Mouse (Mus musculus) layer of hippocampus, postnatal 14 days (tissue): ENCODE results near the gene Syne1. TPM values are rescaled to one million over a fixed set of nuclear protein-coding genes. Genes with fewer than 3 reads are reported as not detected.
A peak's percentile ranks its signal among the peaks of the same experiment; 100 is the strongest.

Source experiments
- DNase-seq, 2 experiments: peaks; one replicate each; pipeline ENCODE4 v3.0.0; 2021 to 2022; ENCODE audit warnings: low spot score in 2 of 2, mixed read lengths in 1 of 2
- total RNA-seq, 2 experiments: library from RNA; stranded (reverse); gene quantifications; 2 replicates each; pipeline ENCODE4 v1.2.3; 2021

Syne1 gene
- total RNA-seq, 2 experiments from 2014 or later: 178 to 205 TPM

- DNase-seq: peak in 1 of 2 experiments; percentile 44
These were observed 241.1 kb downstream of the Syne1 start for GRCm38 (mm10) chr10:5309961-5310713.

- no peak for DNase-seq
These were observed 241.9 kb downstream of the Syne1 start for GRCm38 (mm10) chr10:5309398-5309797.

GRCm38 (mm10) chr10:5305555-5305954 is 245.7 kb downstream of the Syne1 start:
- no peak for DNase-seq

GRCm38 (mm10) chr10:5295291-5295891 is 255.9 kb downstream of the Syne1 start:
- DNase-seq: no peak

- no peak for DNase-seq
These were observed 261.7 kb downstream of the Syne1 start for GRCm38 (mm10) chr10:5289575-5289909.

- DNase-seq: peak; percentile 22 to 47
These were observed 262.3 kb downstream of the Syne1 start for GRCm38 (mm10) chr10:5288716-5289574.

- no peak for DNase-seq
These were observed 263.0 kb downstream of the Syne1 start for GRCm38 (mm10) chr10:5288262-5288661.

GRCm38 (mm10) chr10:5275769-5276168 is 275.5 kb downstream of the Syne1 start:
- DNase-seq: no peak

GRCm38 (mm10) chr10:5270641-5271040 is 280.6 kb downstream of the Syne1 start:
- DNase-seq: no peak

- DNase-seq: no peak
These were observed 286.9 kb downstream of the Syne1 start for GRCm38 (mm10) chr10:5264418-5264817.

GRCm38 (mm10) chr10:5262636-5263035 is 288.6 kb downstream of the Syne1 start:
- DNase-seq: peak in 1 of 2 experiments; percentile 18

- no peak for DNase-seq
These were observed 294.6 kb downstream of the Syne1 start for GRCm38 (mm10) chr10:5256686-5257085.

- DNase-seq: no peak
These were observed 297.5 kb downstream of the Syne1 start for GRCm38 (mm10) chr10:5253752-5254151.

GRCm38 (mm10) chr10:5250702-5251101 is 300.6 kb downstream of the Syne1 start:
- DNase-seq: peak in 1 of 2 experiments; percentile 6

- DNase-seq: no peak
These were observed 311.6 kb downstream of the Syne1 start for GRCm38 (mm10) chr10:5239680-5240079.

- no peak for DNase-seq
These were observed 314.4 kb downstream of the Syne1 start for GRCm38 (mm10) chr10:5236926-5237325.

GRCm38 (mm10) chr10:5236171-5236570 is 315.1 kb downstream of the Syne1 start:
- no peak for DNase-seq

GRCm38 (mm10) chr10:5234721-5235501 is 316.4 kb downstream of the Syne1 start:
- peak; percentile 14 to 20 for DNase-seq

- no peak for DNase-seq
These were observed 322.2 kb downstream of the Syne1 start for GRCm38 (mm10) chr10:5229129-5229528.

- no peak for DNase-seq
These were observed 323.7 kb downstream of the Syne1 start for GRCm38 (mm10) chr10:5227395-5228076.
